Mouse (Mus musculus) liver, postnatal 0 days (tissue): Measurements from ENCODE around the gene Tdrkh.

Source experiments
- CTCF ChIP-seq: sonication (generic); IDR thresholded peaks from 2 replicates; pipeline ENCODE4 v1.5.1; 2016; ENCODE audit warnings: antibody characterized with exemption, low read depth
- EP300 ChIP-seq: IDR thresholded peaks from 2 replicates; pipeline ENCODE4 v1.6.1; 2016; ENCODE audit warnings: antibody characterized with exemption, low read depth, mild to moderate bottlenecking

- TF ChIP-seq CTCF: no peak
- no peak for TF ChIP-seq EP300
Measured at GRCm38 (mm10) chr3:94399663-94400310, 13.3 kb upstream of the Tdrkh start.
